Mouse (Mus musculus) layer of hippocampus, adult 2 months (tissue): ENCODE measurements around the gene Dpy19l1. TPM values are rescaled to one million over a fixed set of nuclear protein-coding genes. Genes with fewer than 3 reads are reported as not detected.
A peak's percentile ranks its signal among the peaks of the same experiment; 100 is the strongest.

Experiments
- DNase-seq, 2 experiments: peaks; one replicate each; pipeline ENCODE4 v3.0.0; 2022; ENCODE audit warnings: low spot score in 2 of 2
- H3K27ac ChIP-seq: fragments of 200-600 bp; 2 replicates; pipeline ENCODE4 v1.8.1; 2022
- H3K4me3 ChIP-seq: fragments of 200-600 bp; 2 replicates; pipeline ENCODE4 v1.8.1; 2022; ENCODE audit warnings: mild to moderate bottlenecking
- CTCF ChIP-seq: fragments of 200-600 bp; conservative IDR thresholded peaks from 2 replicates; pipeline ENCODE4 v1.8.1; 2022; ENCODE audit warnings: antibody characterized with exemption, mild to moderate bottlenecking, moderate library complexity
- total RNA-seq, 2 experiments: library from RNA; stranded (reverse); gene quantifications; 2 replicates each; pipeline ENCODE4 v1.2.3; 2021

Dpy19l1 gene
- total RNA-seq, 2 experiments from 2014 or later, result 36.5 to 38.0 TPM

DNA sequence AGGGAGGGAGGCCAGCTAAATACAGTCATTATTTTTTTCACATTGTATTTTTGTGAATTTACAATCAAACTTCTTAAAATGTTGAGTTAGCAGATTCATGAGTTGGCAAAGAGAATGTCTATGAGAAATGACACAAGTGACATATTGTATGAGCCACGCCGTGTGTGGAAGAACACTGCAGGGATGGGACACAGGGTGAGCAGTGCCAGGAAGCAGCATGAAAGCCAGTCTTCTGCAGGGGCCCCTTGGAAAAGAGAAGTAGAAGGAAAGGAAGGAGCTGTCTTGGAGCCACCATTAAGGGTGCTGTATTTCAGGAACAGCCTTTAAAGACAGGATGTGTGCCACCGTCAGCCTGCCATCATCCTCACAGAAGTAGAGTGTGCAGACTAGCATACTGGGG lies 52.0 kb downstream of the Dpy19l1 start:
- Histone ChIP-seq H3K27ac (peak overlapping the region; percentile 12; the same call in 1 of the 2 replicates), H3K4me3 (no peak overlapping the region)
- DNase-seq, result no peak
- no peak for TF ChIP-seq CTCF

DNA sequence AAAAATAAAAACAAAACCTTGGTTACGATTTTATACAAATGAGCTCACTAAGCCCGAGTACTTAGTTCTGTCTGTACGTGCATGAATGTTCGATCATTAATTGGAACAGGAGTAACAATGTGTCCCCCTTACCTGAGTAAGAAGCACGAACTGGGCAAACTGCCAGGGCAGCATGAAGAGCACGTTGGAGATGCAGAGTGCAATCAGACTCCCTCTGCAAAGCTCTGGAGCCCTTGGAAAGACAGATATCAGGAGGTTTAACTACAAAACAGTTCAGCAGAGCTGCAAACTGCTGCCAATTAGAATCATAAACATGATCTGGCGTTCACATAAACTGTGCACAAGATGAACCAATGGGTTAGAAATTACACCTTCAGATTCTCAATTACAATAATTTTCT lies 52.4 kb downstream of the Dpy19l1 start:
- no peak for TF ChIP-seq CTCF
- H3K4me3 ChIP-seq, result no peak overlapping the region
- no peak for DNase-seq
- no peak overlapping the region for H3K27ac ChIP-seq

DNA sequence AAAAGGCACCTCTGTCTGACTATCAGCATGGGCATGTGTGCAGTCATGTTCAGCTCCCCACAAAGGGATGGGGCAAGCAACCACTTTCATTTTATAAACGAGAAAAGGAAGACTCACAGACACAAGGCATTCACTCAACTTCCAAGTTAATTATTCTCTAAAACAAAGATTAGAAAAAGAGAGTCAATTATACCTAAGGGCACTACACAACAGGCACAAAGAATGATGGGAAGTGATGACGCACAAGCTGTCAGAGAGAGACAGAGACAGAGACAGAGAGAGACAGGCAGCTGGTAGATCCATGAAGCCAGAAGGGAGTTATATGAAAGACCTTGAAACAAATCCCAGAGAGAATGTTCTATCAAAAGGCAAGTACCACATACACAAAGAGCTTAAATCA lies 68.0 kb downstream of the Dpy19l1 start:
- Histone ChIP-seq H3K4me3 (no peak overlapping the region), H3K27ac (no peak overlapping the region)
- no peak for DNase-seq
- no peak for TF ChIP-seq CTCF

DNA sequence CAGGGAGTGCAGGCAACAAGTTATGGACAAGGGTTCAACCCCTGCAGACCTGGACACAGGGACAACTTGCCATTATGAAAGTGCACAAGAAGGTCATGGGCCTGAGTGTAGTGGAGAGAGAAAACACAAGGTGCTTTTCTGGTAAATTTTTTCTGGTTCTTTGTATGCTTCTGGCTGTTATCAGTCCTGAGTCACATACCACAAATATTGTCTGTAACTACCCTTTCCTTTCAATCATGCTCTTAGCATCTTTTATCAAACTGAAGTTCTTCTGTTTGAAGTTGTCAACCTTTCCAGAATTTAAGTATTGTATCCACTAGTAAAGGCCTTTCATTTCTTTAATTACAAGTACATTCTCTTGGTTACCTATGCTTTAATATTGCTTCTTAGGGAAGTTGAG lies 73.2 kb downstream of the Dpy19l1 start:
- no peak for TF ChIP-seq CTCF
- H3K27ac ChIP-seq, result no peak overlapping the region
- no peak for DNase-seq

DNA sequence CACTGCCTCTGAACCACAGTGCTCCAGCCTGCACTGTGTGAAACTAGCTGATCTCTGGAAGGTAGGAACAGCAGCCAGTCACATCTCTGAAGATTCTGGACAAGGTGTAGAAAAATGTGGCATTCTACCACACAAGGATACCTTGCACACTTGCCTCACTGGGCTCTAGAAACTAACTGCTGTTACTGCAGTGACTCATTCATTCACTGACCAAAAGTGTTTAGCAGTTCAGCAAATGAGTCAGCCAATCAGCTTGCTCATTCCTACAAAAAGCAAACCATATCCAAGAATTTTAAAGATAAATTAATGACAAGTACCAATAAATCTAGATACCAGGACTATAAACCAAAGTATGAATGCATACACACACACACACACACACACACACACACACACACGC lies 77.3 kb downstream of the Dpy19l1 start:
- no peak overlapping the region for H3K4me3 ChIP-seq
- TF ChIP-seq CTCF, result no peak
- no peak for DNase-seq
- no peak overlapping the region for H3K27ac ChIP-seq

More for the DNA sequence above, 73.2 kb downstream of the Dpy19l1 start:
- H3K4me3 ChIP-seq, result no peak overlapping the region

DNA sequence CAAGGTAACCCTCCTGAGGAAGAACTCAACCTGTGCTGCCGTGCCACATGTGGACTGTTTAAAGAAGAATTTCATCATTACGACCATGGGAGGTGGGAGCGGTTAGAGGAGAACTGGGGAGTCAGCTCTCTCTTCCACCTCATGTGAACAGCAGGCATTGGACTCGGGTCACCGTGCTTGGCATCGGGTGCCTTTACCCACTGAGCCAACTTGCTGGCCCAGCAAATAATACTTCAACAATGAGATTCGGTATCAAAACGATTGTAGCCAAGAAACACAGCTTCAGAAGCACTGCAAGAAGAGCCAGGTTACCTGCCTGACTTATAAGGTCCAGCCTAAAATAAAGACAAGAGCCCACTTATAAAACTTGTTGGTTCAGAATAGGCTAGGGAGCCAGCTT lies 79.7 kb downstream of the Dpy19l1 start:
- Histone ChIP-seq H3K4me3 (no peak overlapping the region), H3K27ac (no peak overlapping the region)
- DNase-seq, result no peak
- TF ChIP-seq CTCF, result no peak

DNA sequence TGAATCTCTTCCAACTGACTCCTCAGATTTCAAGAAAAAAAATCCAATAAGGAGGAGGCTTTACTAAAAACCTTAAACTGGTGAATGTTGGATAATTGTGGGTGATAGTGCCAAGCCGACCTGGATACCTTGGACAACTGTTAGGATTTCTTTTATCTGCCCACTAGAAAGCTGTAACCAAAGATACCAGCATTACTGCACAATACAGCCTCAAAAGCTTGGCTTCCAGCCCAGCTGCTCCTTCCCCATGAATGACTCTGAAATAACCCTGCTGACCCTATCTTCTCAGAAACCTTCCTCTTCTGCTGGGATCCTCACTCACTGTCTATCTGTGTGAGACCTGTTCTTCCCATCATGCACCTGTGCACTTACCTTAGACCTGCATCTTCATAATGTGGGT lies 81.1 kb downstream of the Dpy19l1 start:
- no peak for TF ChIP-seq CTCF
- H3K27ac ChIP-seq, result no peak overlapping the region
- DNase-seq, result no peak
- H3K4me3 ChIP-seq, result no peak overlapping the region

DNA sequence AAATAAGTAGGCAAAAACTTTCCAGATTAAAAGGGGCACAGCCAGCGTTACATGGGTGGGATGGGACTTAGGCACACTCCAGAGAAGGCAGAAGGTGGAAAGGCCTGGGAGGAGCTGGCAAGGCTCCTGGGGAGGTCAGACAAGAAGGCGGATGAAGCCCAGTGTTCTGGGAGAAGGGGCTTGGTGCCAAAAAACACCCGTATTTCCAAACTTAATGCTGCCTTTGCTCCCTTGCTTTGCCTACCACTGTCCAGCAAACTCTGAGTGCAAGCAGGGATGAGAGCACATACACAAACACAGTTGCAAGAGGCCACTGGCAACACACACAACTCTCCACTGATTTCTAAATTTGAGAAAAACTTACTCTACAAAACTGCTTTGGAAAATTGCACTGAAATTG lies 81.7 kb downstream of the Dpy19l1 start:
- DNase-seq, result no peak
- Histone ChIP-seq H3K4me3 (no peak overlapping the region), H3K27ac (no peak overlapping the region)
- no peak for TF ChIP-seq CTCF

DNA sequence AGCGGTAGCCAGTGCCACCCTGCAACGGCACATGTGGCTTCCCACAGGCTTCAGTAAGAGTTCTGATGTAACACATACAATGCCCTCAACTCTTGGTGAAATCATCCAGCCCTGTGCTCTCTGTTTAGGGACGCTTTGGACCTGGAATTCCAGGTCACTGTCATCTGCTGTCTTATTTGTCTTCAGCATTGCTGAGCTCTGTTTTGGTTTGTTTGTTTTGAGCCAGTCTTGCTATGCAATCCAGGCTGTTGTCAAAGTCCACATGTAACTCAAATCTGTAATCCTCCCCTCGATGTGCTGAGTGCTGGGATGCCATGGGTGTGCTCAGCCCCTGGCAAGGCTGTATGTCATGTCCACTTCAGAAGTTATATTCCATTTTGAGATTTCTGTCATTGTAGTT lies 82.8 kb downstream of the Dpy19l1 start:
- no peak for TF ChIP-seq CTCF
- no peak overlapping the region for H3K4me3 ChIP-seq
- no peak for DNase-seq

DNA sequence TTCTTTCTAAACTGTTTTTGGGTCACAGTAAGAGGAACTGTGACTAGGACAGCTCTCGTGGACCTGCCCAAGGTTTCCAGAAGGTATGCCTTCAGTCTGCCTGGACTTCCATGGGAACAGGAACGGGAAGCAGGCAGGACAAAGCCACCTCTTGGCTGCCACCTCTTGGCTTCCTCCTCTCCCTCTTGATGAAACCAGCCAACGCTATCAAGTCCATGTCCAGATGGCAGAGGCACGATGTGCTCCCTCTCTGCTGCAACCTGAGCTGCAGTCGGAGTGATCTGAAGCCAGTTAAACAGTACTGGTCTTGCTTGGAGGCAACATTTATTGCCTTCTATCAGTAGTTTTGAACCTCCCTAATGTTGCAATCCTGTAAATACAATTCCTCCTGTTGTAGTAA lies 84.7 kb downstream of the Dpy19l1 start:
- TF ChIP-seq CTCF, result no peak
- H3K27ac ChIP-seq, result no peak overlapping the region
- H3K4me3 ChIP-seq, result no peak overlapping the region
- DNase-seq, result no peak

More for the DNA sequence above, 82.8 kb downstream of the Dpy19l1 start:
- H3K27ac ChIP-seq, result no peak overlapping the region

DNA sequence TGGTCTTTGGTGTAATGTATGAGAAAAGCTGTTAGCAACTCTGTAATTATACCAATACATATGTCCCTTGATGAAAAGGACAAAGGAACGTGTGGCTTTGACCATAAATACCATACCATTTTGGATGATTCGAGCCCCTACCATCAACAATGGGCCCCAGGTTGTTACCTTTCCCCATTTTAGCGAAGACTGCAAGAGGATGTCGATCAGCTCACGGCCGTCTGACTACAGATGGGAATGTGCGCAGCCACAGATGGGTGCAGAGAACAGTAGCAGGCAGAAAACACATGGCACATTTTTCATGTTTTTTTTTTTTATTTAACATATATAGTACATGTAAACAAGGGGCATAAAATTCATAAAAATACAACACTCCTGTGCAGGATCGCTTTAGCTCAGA lies 91.5 kb downstream of the Dpy19l1 start:
- no peak for DNase-seq
- H3K27ac ChIP-seq, result no peak overlapping the region; the same call in 1 of the 2 replicates
- no peak for TF ChIP-seq CTCF
- H3K4me3 ChIP-seq, result no peak overlapping the region

DNA sequence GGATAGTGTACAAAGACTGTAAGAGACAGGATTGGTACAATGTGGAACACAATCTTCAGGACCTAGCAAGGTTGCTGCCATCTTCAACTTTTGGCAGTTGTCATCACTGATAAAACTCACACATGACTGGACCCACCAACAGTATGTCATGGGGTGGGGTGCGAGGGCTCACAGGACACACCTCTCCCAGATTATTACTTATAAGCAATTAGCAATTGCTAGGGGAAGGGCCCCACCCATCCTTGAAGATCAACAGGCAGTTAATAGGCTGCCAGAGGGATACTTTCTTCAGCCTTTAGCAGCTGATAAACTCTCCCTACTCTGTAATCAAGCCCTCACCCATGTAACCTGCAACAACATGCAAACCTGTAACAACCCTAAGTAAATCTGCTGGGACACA lies 92.5 kb downstream of the Dpy19l1 start:
- Histone ChIP-seq H3K4me3 (no peak overlapping the region), H3K27ac (no peak overlapping the region)
- DNase-seq, result no peak
- TF ChIP-seq CTCF, result no peak

DNA sequence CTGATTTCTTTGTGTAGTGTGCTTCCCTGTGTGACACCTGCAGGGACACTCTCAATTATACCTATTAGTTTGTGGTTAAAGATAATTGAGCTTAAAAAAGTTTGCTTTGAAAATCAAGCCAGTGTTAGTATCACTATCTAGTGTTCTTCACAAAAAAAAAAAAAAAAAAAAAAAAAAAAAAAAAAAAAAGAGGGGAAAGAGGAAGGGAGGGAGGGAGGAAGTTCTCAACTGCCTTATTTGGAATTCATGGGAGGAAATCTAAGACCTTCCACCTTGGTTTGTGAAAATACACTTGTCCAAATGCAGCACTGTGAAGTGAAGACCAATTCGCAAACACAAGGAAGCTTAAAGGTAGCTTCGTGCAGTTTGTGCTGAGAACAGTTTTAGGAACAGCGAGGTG lies 94.9 kb downstream of the Dpy19l1 start:
- DNase-seq, result no peak
- Histone ChIP-seq H3K4me3 (no peak overlapping the region), H3K27ac (no peak overlapping the region)
- no peak for TF ChIP-seq CTCF

DNA sequence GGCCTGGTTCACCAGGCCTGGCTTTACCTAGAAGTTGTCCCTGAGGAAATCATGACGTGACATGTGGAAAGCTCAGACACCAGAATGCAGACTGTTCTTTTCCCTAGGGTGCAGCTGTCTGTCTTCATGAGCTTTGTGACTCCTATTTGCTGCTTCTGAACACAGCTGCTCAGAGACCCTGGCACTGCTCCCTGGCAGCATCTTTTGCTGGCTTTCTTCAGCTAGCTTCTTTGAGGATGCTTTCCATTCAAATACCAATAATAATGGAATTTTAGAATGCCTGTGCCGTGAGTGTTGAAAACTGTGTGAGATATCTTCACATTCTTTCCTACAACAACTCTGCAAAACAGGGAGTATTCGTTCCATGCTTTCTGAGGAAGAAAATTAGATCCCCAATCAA lies 108.8 kb downstream of the Dpy19l1 start:
- Histone ChIP-seq H3K4me3 (no peak overlapping the region), H3K27ac (no peak overlapping the region)
- TF ChIP-seq CTCF, result no peak
- DNase-seq, result no peak

DNA sequence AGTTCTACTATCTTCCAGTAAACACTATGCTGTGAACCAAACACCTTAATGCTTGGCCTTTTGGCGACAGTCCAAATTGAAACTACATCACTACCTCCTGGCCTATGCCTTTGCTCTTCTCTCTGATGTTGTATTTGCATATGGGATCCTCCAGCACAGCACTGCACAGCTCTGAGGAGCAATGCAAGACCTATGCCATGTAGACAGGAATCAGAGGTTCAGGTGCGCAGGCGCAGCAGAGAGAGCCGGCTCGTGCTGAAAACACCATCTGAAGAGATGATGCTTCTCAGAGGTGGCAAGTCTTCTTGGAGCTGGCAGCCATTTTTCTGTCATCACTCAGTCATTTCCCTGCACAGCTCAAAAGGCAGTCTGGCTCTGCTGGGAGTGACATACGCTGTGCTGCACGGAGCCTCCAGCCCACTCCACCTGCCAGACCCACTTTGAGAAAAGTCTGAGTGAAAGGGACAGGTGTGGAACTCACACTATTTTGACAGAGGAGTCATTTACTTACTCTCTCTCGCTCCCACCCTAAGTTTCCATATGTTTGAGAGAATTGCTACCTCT lies 112.1 kb downstream of the Dpy19l1 start:
- Histone ChIP-seq H3K27ac (no peak overlapping the region), H3K4me3 (no peak overlapping the region)
- TF ChIP-seq CTCF, result no peak
- DNase-seq, result no peak
